Mouse (Mus musculus) heart, postnatal 0 days (tissue): ENCODE measurements around the gene Ube2d1. TPM values are rescaled to one million over a fixed set of nuclear protein-coding genes. Genes with fewer than 3 reads are reported as not detected.

Source experiments
- ATAC-seq: fragments of 200-750 bp; cut with Nextera tagmentation; 2 replicates; pipeline ENCODE4 v1.8.0; 2017; ENCODE audit warnings: low read depth, moderate number of reproducible peaks, moderate library complexity; ENCODE audit not compliant: insufficient read depth
- DNase-seq: peaks from one replicate; pipeline ENCODE4 v3.0.0-alpha.2; 2016; ENCODE audit warnings: low spot score
- H3K27ac ChIP-seq: fragments of 300-500 bp; sonication (generic); 2 replicates; pipeline ENCODE4 v1.5.1; 2014; ENCODE audit warnings: low read depth, mild to moderate bottlenecking
- H3K27me3 ChIP-seq: fragments of 300-500 bp; sonication (generic); 2 replicates; pipeline ENCODE4 v1.6.1; 2014; ENCODE audit warnings: low read length, mixed read lengths; ENCODE audit not compliant: control insufficient read depth, insufficient read depth
- H3K36me3 ChIP-seq: fragments of 300-500 bp; sonication (generic); replicated peaks from 2 replicates; pipeline ENCODE4 v1.6.1; 2014; ENCODE audit warnings: low read length, mixed read lengths; ENCODE audit not compliant: control insufficient read depth, insufficient read depth
- H3K4me1 ChIP-seq: fragments of 300-500 bp; sonication (generic); 2 replicates; pipeline ENCODE4 v1.6.1; 2014; ENCODE audit warnings: antibody characterized with exemption; ENCODE audit not compliant: control insufficient read depth, insufficient read depth
- H3K4me2 ChIP-seq: fragments of 300-500 bp; sonication (generic); 2 replicates; pipeline ENCODE4 v1.6.1; 2014; ENCODE audit warnings: low read depth, mild to moderate bottlenecking, low read length, moderate library complexity
- H3K4me3 ChIP-seq: fragments of 300-500 bp; sonication (generic); 2 replicates; pipeline ENCODE4 v1.5.1; 2014; ENCODE audit warnings: low read depth, low read length
- H3K9ac ChIP-seq: fragments of 300-500 bp; sonication (generic); replicated peaks from 2 replicates; pipeline ENCODE4 v1.6.1; 2014; ENCODE audit warnings: low read depth, low read length, mixed read lengths
- H3K9me3 ChIP-seq: fragments of 300-500 bp; sonication (generic); replicated peaks from 2 replicates; pipeline ENCODE4 v1.6.1; 2016; ENCODE audit warnings: low read length; ENCODE audit not compliant: control insufficient read depth
- CTCF ChIP-seq: IDR thresholded peaks from 2 replicates; pipeline ENCODE4 v1.5.1; 2016; ENCODE audit warnings: antibody characterized with exemption, control low read depth, low read depth
- EP300 ChIP-seq: IDR thresholded peaks from 2 replicates; pipeline ENCODE4 v1.6.1; 2016; ENCODE audit warnings: antibody characterized with exemption, low read depth
- WGBS: fragments of 180-500 bp; shearing (Covaris S2); extraction: QIAGEN DNeasy Blood & Tissue Kit; methylation state at CpG from one replicate; pipeline ENCODE4 v1.1.7; 2014; 5-methylcytosine and 5-hydroxymethylcytosine counted together
- polyA plus RNA-seq: library from polyadenylated mRNA; unstranded; fragments of >200 nt; fragmentation: Nextera tagmentation; extraction: Ambion mirVana; gene quantifications from 2 replicates; pipeline ENCODE4 v1.2.1, GENCODE M21; 2015
- total RNA-seq: library from RNA; depleted of rRNA; stranded (reverse); fragments of >200 nt; gene quantifications from 2 replicates; pipeline ENCODE4 v1.2.3, GENCODE M21; 2014; ENCODE audit warnings: low replicate concordance

Gene Ube2d1
- total and polyA plus RNA-seq, 2 experiments from 2014 or later = 19.6 to 45.3 TPM

DNA sequence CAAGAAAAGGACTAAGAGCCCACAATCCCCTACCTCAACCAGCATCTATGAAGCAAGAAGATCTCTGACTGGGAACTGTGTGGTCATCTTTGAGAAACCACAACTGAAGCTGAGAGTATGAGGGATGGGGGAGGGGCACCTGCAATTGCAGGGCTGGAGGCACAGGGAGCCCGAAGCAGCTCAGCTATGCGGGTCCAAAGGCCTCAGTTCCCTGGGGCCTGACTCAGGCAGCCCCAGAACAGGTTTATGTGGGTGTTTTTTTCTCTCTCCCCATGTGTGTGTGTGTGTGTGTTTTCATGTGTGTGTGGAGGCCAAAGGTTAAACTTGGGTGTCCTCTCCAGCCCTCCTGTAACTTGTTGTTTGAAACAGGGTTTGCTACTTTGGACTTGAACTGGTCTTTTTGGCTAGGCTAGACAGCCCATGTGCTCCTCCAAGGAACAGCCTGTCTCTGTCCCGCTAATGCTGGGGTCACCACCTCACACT is 6.2 kb upstream of the Ube2d1 start:
- no peak overlapping the region for H3K4me3 ChIP-seq
- H3K27ac ChIP-seq = no peak overlapping the region
- H3K4me1 ChIP-seq = no peaks in the 10 kb centered on the region
- 39% methylated on average over 3 of the region's 3 CpGs for WGBS
- TF ChIP-seq CTCF = no peak
- no peak for TF ChIP-seq EP300
- H3K36me3 ChIP-seq = no peaks in the 10 kb centered on the region
- ATAC-seq (no peak), DNase-seq (no peak)
- no peak overlapping the region for H3K4me2 ChIP-seq
- H3K27me3 ChIP-seq = no peaks in the 10 kb centered on the region
- H3K9me3 ChIP-seq = no peaks in the 10 kb centered on the region
- no peak overlapping the region for H3K9ac ChIP-seq

DNA sequence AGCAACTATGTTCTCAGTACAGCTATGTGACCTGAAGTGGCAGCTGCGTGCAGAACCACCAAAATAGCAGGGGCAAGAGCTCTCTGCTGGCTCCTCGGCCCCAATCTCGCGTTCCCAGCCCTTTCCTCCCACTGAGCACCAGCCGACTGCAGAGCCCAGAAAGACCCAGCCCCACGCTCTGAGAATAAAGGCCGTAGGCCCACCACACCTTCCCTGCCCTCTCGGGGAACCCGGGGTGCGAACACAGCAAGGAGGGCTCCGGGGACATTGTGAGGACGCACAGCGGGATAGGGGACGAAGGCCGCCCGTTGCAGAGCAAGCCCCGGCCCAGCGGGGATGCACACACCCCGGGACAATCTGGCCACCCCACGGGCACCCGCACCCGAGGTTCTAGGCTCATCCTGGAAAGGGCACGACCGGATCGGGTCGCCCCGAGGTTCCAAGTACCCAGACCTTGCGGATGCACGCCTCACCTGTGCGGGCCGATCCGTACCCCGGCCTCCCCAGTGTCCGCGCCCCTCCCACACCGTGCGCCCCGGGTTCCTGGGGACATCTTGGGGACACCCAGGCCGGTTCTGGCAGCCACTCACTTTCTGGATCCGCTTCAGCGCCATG is 444 bp downstream of the Ube2d1 start:
- H3K27me3 ChIP-seq = no peaks in the 10 kb centered on the region
- H3K9ac ChIP-seq = peak overlapping the region; percentile 82
- H3K36me3 ChIP-seq = 0 out of 2 replicates have a peak, but pooled peaks cover 5% of the 10 kb centered on the region
- H3K27ac ChIP-seq = peak overlapping the region; percentile 80
- H3K4me1 ChIP-seq = peaks cover 16% of the 10 kb centered on the region
- peak overlapping the region; percentile 94 for H3K4me3 ChIP-seq
- TF ChIP-seq CTCF (no peak), EP300 (no peak)
- peak overlapping the region; percentile 93 for H3K4me2 ChIP-seq
- H3K9me3 ChIP-seq = no peaks in the 10 kb centered on the region
- under 1% methylated on average over 39 of the region's 41 CpGs for WGBS
- ATAC-seq (peak; percentile 69), DNase-seq (peak; percentile 43)

DNA sequence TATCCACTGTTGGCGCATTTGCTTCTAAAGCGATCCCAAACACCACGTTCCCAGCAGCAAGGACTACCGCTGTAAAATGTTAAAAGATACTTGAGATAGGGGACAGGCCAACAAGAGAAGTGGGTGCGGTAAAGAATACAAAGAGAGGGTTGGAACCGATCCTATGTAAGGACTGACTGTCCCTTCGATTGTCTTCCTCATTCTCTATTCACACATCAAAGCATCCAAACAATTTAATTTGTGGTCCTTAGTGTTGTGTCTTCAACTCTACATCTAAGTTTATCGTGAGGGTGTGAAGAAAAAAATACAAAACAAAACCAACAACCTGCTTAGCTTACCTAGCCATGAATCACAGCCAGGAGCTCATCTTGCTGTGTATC is 941 bp downstream of the Ube2d1 start:
- no peak for ATAC-seq
- Histone ChIP-seq H3K4me2 (peak overlapping the region; percentile 93), H3K27ac (peak overlapping the region; percentile 80), H3K9ac (peak overlapping the region; percentile 82), H3K4me1 (peaks cover 16% of the 10 kb centered on the region), H3K9me3 (no peaks in the 10 kb centered on the region), H3K27me3 (no peaks in the 10 kb centered on the region), H3K4me3 (peak overlapping the region; percentile 94), H3K36me3 (0 out of 2 replicates have a peak, but pooled peaks cover 5% of the 10 kb centered on the region)
- WGBS = 18% methylated on average over 8 of the region's 8 CpGs
- no peak for TF ChIP-seq CTCF
- TF ChIP-seq EP300 = no peak
- no peak for DNase-seq

DNA sequence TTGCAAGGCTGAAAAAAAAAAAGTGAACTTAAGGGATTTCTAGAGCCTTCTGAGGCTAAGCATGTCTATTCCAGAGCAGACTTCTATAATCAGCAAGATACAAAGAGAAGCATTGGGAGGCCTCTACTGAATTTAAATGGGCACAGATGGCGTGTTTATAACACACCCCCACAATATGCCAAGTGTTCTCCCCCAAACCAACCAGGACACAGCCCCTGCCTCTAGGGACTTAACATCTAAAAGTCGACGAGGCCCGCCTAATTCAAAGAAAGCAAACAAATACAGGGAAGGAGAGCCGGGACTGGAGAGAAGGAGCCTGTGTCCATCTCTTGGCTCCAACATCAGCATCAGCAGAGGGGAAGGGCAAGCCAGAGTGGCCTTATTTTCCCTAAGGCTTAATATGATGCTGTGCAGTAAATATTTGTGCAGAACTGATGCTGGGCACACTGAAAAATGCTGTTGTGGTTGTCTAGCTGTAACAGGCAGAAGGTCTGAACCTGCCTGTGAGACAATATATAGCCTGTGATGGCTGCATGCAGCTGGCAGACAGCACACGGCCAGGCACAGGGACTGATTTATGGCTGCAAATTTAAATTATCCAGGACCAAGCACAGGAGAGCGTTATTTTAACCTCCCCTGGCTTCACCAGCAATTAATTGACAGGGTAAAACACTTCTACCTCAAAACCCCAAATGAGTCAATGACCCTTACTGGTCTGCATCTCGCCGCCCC is 11.9 kb downstream of the Ube2d1 start:
- Histone ChIP-seq H3K4me1 (no peaks in the 10 kb centered on the region), H3K36me3 (no peaks in the 10 kb centered on the region), H3K9ac (no peak overlapping the region), H3K9me3 (no peaks in the 10 kb centered on the region), H3K27me3 (no peaks in the 10 kb centered on the region), H3K4me3 (no peak overlapping the region), H3K27ac (no peak overlapping the region), H3K4me2 (no peak overlapping the region)
- DNase-seq (no peak), ATAC-seq (no peak)
- TF ChIP-seq EP300 (no peak), CTCF (no peak)
- WGBS = 75% methylated on average over 9 of the region's 9 CpGs

DNA sequence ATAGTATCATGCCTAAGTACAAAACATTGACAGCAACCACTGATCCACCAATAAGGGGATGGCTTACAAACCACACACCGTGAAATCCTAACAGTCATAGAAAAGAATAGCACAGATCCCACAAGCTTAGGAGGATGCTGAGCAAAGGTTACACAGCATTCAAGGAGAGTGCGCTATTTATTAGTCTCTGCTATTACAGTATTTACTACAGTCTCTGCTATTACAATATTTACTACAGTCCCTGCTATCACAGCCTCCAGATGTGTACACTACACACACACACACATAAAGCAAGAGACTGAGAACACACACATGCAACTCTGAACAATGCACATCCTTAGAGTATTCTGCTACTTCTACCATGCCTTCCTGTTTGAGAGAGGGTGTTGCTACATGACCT is 17.1 kb downstream of the Ube2d1 start:
- Histone ChIP-seq H3K4me1 (no peaks in the 10 kb centered on the region), H3K9ac (no peak overlapping the region), H3K4me2 (no peak overlapping the region), H3K4me3 (no peak overlapping the region), H3K27ac (no peak overlapping the region), H3K9me3 (no peaks in the 10 kb centered on the region), H3K27me3 (no peaks in the 10 kb centered on the region), H3K36me3 (no peaks in the 10 kb centered on the region)
- DNase-seq (no peak), ATAC-seq (no peak)
- TF ChIP-seq CTCF = no peak
- WGBS = 86% methylated on average over 2 of the region's 2 CpGs
